Mouse (Mus musculus): ENCODE results near the gene Pp2d1. TPM values are rescaled to one million over a fixed set of nuclear protein-coding genes. Genes with fewer than 3 reads are reported as not detected.
"Not testable (repeated sequence)": the region's sequence is repeated elsewhere in the genome, so short reads cannot be mapped to it uniquely, and the experiment has no call there.

The Pp2d1 gene
- polyA plus RNA-seq (2017; shearing (Covaris generic)), result 1 to 10 TPM in 1 of 3 experiments, under 1 TPM in 2; 0.71 to 1.2 (median 0.97) TPM

DNA sequence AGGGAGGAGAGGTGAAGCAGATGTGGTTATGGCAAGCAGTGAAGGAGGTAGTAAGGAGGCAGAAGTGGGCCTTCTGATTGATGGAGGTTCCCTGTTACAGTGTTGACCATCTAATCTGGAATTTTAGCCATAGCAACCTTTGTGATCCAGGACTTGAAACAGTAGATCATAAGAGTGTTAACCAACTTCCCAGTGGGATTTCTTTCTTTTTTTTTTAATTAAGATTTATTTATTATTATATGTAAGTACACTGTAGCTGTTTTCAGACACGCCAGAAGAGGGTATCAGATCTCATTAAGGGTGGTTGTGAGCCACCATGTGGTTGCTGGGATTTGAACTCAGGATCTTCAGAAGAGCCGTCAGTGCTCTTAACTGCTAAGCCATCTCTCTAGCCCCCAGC, at the start of gene Pp2d1:
Pp2d1 (minus strand) TSS at position 101 of the 400 bp plus-strand sequence.
- not testable (repeated sequence) for ATAC-seq

DNA sequence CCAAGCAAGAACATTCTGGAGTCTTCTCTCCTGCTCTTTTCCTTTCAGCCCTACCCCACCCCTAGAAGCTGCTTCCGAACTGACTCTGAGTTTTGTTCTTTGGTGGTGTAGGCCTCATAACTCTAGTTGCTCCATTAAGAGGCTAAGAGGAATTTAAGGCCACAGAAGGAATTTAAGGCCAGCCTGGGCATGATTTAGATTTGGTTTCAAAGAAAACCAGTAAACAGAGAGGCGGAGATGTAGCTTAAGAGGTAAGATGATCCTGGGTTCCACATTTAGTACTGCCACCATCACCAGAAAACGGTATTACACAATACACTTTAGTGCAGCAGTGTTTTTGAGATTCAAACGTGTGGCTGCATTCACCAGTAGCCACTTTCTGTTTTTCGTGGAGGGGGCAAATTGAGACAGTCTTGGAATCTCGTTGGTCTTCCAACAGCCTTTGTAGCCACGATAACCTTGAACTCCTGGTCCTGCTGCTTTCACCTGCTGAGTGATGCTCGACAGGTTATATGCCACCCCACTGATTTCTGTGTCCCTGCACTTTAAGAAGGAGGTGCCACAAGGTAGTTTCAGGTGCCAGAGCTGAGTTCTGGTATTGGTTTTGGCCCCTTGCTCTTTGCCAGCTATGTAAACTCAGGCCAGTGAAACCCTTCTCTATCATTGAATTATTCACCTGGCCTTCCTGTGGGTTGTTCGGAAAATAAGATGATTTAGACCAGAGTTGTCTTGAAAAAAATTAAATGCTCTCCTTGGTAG, 49.0 kb upstream of the Pp2d1 start:
- no peak for ATAC-seq

DNA sequence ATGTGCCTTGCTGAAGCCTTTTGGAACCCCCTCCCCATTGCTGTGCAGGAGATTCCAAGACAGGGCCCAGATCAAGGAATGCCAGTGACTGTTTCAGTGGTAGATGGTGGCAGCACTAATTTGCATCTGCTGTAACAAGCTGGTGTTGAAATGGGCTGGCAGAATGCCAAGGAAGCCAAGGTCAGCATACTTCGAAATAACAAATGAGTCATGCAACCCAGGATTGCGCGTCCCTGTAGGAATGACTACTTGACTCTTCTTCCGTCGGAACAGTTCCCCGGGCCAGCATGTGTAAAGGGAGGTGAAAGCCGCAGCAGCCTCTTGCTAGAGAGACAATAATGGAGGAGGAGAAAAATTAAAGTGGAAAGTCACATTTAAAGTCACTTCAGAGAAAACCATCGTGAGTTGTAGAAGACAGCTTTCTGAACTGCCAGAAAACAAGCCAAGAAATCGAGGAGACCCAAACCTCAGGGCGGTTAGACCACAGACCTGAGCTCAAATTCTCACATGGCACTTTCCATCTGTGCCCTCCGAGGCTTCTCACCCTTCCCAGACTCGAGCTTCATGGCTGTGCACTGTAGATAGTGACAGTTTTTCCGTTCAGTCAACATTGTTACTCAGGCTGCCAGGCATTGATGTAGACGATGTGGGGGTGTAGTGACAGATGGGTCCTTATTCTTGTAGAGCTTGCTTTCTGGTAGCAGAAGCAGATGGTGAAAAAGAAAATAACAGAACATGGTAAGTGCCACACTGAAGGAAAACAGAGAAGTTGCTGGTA, 48.0 kb upstream of the Pp2d1 start:
- ATAC-seq, result peak; percentile 75

DNA sequence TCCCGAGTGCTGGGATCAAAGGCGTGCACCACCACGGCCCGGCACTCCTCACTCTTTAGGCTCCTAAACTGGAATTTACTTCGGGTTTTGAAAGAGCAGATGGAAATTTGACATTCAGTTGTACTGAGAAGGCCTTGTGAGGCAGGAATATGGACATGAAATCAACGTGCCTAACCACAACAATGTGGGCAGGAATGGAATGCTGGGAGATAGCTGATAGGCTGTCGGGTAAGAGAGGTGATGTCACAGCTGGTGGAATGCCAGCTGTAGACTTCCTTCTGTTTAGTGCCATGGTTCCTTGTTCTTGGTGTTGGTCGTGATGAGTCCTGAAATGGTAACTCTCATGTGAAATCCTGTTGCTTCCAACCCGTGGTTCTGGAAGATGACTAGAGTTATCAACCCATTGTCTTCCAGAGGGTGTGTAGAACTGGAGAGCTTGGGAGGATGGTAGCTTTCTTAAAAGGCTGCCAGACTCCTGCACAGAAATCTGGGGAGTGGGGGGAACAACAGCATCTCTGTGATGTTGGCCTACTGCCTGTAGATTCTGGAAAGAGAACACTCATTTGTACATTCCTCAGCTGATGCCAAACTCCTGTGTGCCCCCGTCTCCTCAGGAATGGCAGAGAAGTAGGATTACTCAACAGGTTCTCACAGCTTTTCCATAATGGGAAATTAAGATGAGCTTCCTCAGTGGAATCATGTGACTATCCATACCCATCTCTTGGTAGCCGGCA, 44.8 kb upstream of the Pp2d1 start:
- no peak for ATAC-seq

DNA sequence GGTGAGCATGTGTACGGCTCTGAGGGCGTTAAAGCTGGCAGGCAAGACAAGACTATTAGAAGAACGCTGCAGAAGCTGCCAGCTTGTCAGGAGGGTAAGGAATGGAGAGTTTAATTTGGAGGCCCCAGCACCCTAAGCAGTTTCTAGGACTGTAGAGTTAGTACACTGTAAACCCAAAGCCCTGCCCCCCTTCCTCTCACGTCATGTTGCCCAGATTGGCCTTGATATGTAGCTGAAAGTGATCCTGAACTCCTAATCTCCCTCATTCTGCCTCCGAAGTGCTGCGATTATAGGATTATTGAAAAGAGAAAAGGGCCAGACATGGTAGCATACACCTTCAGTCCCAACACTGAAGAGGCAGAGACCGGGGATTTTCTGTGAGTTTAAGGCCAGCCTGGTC, 43.6 kb upstream of the Pp2d1 start:
- no peak for ATAC-seq

DNA sequence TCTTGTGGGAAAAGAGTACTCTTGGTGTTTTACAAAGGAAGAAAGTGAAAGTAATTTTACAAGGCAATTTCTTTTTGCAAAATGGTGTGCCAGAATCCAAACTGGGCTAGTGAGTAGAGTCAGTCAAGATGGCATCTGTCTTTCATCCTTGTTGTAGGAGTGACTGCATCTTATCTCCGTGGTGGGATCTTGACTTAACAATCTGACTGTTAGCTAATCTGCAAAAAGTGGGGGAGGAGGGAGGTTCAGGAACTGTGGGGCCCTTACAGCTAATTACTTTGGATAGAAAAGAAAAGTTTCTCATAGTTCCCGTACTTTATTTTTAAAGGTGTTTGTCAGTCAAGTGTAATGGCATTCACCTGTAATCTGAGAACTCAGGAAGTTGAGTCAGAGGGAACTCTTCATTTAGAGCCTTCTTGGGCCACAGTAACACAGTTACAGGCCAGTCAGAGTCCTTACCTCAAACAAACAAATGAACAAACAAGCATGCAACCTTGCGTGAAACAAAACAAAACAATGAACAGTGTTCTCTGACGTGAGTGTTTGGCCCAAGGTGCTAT, 42.9 kb upstream of the Pp2d1 start:
- ATAC-seq, result peak; percentile 33

DNA sequence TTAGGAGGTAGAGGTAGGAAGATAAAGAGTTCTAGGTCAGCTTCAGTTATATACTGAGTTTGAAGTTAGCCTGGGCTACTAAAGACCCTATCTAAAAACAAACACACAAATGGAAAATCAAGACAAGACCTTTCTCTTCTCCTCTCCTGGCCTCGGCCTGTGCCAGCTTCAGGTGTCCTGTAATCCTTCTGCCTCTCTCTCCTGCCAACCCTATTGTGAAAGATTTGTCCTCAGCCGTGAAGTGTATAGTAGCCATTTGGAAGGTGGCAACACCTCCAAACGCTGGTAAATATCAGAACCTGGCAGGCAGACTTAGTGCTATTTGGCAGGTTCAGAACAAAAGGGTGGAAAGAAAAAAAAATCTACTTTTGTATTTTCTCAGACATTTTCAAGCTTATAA, 41.0 kb upstream of the Pp2d1 start:
- no peak for ATAC-seq

DNA sequence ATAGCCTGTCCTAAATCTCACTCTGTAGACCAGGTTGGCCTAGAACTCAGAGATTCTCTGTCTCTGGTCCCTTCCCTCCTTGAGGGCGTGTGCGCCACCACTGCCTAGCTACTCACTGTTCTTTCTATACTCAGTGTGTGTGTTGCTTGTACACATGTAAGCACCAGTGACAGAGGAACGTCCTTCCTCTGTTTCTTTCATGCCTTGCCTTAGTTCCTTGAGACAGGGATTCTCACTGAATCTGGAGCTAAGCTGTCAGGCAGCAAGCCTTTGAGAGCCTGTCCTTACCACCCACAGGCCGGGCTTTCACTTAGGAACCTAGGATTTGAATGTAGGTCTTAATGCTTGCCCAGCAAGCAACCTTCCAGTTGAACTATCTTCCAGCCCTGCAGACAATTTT, 40.4 kb upstream of the Pp2d1 start:
- no peak for ATAC-seq

DNA sequence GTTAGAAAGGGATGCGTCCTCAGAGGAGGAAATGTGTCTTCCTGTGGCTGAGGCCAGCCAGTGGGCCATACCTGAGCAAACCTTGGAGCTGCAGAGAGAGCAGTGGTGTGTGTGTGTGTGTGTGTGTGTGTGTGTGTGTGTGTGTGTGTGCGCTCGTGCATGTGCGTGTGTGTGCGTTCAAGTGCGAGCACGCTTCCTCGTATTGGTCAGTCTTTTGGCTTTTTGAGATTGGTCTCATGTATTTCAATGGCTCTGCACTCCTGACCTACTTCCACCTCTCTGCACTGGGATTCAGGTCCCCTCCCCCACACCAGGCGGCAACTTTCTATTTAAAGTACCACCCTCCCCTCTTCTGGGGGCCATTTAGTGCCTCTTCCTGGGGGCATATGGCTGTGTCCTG, 39.5 kb upstream of the Pp2d1 start:
- ATAC-seq, result peak; percentile 33

DNA sequence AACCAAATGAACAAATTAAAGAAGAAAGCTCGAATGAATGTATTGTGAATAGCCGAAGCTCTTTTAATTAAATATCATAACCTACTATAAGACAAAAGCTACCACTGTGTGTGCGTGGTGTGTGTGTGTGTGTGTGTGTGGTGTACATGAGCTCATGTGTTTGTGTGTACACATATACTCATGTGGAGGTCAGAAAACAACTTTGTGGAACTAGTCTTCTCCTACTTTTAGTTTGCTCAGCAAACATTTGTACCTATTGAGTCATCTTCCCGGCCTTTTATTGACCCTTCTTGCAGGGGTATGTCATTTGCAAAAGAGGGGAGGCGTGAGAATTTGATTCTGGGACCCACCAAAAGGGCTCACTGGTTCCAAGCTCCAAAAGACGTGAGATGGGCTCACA, 39.0 kb upstream of the Pp2d1 start:
- no peak for ATAC-seq

DNA sequence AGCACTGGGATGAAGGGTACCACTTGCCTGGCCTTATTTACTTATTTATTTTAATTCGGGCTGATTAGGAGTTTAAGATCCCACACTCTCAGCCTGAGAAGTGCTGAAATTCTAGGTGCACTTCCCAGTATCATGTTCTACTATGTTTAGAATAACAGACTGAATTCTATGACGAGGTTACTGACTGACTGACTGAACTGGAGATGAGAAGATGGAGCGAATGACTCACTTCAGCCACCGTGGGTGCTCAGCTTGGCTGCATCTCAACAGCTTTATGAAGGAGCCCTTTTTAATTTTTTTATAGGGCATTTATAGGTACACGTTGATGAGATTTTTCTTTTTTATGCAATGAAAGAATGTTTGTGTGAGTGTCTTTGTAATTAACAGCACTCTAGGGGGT, 38.5 kb upstream of the Pp2d1 start:
- ATAC-seq, result peak; percentile 75

DNA sequence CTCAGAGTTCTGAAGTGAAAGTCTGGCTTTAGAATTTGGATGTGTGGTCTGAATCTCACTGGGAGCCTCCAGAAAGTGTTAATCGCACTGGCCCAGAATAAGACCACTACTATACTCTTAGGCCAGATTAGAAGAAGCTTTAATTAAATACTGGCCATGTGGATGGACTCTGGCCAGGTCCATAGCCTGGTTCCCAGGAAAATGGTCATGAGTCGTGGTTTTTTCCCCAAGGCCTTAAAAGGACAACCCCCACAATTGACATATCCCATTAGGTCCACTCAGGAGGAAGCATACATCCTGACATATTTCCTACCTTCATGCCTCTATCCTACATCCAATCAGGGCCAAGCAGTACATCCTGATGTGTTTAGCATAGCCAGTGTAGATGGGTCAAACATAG, 37.9 kb upstream of the Pp2d1 start:
- no peak for ATAC-seq

DNA sequence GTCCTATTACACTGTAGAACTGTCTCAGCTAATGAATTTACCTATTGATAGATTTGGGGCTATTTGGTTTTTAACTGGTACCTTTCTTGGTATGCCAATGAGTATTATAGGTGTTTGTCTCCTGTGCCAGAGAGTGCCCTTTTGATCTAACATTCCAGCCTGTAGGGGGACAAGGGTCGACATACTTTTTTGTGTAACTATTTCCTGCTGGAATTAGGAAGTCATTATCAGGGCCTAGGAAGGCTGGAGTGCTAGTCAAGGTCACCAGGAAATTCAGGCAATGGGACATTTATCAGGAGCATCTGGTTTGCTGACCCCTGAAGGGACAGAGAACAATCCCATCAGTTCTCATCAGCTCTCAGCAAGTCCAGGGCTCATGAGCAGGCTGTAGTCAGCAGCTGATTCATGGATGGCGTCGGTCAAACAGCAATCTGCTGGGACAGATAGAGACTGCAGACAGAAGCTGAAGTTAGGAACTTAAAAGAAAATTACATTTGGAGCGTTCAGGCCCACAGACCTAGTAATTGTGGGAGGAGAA, 33.8 kb upstream of the Pp2d1 start:
- ATAC-seq, result no peak

DNA sequence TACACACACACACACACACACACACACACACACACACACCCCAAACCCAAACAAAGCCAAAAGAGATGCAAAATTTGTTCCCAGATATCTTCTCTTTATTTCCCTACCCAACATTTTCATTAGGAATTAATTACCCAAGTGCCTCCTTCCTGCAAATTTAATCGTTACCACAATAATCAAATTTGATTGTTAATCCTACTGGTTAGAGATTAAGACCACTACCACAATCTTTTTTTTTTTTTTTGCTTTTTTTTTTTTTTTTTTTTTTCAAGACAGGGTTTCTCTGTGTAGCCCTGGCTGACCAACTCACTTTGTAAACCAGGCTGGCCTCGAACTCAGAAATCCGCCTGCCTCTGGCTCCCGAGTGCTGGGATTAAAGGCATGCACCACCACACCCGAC, 31.7 kb upstream of the Pp2d1 start:
- not testable (repeated sequence) for ATAC-seq

DNA sequence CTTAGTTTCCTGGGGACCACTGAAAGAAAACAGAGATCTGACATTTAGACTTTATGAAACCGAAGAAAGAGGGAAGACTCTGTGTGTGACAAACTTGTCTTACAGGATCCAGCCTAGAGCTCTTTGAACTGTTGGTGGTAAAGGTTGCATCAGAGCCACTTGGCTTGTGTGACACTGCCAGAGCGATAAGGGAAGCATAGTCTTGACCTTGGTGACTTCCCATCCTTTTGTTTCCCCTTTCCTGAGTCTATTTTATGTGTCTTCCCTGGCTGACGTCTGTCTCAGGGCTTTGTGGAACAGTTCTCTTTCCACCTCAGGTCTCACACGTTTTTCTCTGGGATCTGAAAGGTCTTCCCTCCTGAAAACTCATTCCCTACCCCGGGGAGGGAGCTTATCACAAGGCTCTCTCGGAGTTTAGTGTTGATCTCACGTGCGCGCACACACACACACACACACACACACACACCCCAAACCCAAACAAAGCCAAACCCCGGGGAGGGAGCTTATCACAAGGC, 31.2 kb upstream of the Pp2d1 start:
- peak; percentile 33 for ATAC-seq

DNA sequence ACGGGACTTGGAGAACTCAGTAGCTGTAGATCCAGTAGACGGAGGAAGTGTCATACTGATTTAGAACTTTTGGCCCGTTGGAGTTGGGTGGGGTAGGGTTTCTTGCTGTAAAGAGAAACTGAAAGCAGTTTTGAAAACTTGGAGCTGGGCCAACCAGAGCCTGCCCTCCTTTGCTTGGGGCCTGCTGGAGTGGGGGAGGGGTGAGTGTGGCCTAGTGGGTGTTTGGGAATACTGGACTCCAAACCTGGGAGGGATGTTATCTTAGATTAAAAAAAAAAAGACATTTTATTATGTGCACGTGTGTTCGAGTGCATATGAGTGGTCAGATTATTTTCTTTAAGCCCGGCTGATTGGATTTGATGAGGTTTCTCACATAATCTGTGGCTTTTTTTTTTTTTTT, 30.6 kb upstream of the Pp2d1 start:
- peak; percentile 57 for ATAC-seq

DNA sequence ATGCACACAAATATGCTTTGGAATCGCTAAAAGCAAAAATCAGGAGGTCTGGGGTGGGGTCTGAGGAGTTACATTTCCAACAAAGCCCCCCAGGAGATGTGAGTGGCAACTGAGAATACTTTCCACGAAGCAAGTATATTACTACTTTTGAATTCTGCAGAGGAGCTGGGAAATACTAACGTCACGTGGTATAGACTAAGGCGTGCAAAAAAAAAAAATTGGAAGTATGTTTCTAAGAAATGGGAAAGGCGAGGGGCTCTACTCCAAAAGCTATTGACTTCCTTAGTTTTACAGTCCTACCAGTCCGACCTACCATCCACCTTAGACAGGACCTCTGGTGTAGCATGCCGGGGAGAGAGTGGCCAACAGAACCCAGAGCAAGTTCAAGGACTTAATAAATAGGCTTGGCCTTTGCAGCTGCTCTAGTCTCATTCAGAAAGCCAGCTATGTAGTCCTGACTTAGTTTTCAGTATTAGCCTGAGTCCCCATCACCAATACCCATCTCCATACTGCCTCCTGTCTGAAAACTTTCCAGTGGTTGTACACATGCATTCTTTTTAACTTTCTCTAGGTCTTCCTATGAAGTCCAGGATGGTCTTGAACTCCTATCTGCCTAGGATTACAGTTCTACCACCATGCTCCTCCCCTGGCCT, 29.6 kb upstream of the Pp2d1 start:
- no peak for ATAC-seq

DNA sequence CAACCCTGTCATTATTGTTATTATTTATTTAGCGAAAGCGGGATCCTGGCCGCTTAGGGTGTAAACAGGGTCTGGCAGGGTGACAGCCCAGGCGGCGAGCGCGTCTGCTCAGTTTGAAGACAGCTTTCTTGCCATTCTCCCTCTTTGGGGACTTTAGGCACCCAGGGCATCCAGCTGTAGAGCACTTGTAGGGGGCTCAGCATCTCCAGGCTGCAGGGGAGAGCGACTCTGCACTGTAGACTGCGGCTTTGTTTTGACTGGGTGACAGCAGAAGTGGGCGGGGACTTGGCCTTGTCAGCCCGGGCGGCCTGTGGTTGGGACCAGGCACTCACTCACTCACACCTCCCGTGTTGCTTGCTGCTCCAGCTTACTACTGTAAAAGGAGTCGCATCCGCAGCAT, 28.9 kb upstream of the Pp2d1 start:
- peak; percentile 71 for ATAC-seq

DNA sequence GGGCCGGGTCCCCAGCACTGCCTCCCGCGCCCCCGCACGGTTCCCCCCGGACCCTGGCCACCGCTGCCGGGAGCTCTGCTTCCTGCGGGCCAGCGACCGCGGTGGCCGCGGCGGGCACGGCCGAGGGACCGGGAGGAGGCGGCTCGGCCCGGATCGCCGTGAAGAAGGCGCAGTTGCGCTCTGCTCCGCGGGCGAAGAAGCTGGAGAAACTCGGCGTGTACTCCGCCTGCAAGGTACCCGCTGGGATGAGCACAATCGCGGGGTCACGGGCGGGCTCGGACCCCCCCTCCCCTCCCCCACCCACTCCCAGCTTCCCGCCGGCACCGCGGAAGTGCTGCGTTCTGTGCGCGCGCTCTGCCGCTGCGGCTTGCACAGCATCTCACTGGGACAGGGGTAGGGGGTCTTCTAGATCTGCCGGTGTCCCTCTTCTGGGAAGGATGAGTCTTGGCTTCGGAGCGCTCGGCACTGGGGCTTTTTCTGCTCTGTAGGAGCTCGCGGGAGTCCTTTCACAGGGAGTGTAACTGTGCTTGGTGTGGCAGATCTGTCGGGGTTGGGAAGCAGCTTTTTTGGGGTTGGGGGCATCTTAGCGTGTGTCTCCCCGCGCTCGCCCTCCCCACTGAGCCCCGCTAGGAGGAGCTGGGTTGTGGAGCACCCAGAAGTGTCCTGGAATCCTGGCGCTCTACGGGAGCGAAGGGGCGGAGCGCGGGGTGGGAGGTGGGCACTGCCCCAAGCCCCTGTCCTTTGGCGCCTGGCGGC, 28.3 kb upstream of the Pp2d1 start:
- no peak for ATAC-seq

DNA sequence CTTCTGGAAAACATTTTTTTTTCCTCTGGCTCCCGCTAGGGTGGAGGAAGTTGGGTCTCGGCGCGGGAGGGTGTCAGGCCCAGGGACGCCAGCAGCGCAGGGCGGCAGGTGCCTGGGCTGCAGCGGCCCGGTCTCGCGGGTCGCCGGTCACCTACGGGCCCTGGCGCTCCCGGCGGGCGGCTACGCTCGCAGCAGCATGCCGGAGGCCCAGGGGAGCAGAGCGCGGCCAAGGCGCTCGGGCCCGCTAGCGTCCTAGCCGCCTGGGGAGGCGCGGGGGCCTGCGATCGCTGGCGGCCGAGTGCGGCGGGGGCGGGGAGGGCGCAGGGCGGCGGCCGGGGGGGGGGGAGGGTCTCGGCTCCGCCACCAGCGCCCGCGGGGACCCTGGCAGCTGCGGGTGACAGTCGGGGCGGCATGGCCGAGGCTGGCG, 27.7 kb upstream of the Pp2d1 start:
- peak; percentile 35 for ATAC-seq
